Mouse (Mus musculus): ENCODE results near the gene Git1. TPM values are rescaled to one million over a fixed set of nuclear protein-coding genes. Genes with fewer than 3 reads are reported as not detected.
A peak's percentile ranks its signal among the peaks of the same experiment; 100 is the strongest.
"Not testable (repeated sequence)": the region's sequence is repeated elsewhere in the genome, so short reads cannot be mapped to it uniquely, and the experiment has no call there.

The Git1 gene
- polyA plus RNA-seq, 1 experiment, result 16.1 TPM

GRCm38 (mm10) chr11:77515637-77516552 is 22.5 kb downstream of the Git1 start, which contains the start of gene Trp53i13:
Gene Trp53i13, minus strand, starts transcription at chr11:77515980.
- TF ChIP-seq POLR2A (IDR thresholded peaks at IDR 0.05; ENCODE audit: borderline replicate concordance, control insufficient read depth, low read depth, low read length) (peak; percentile 13; the same call in 1 of the 2 replicates), CTCF (IDR thresholded peaks at IDR 0.05; ENCODE audit: control insufficient read depth, insufficient read depth, low read length) (no peak)
- Histone ChIP-seq H3K27ac (ENCODE audit: control insufficient read depth, insufficient read depth, low read depth, low read length, poor library complexity) (peak within 1 kb of the TSS; percentile 79), H3K4me3 (replicated peaks; ENCODE audit: control insufficient read depth, low read depth, low read length) (peak within 1 kb of the TSS; percentile 59), H3K4me1 (ENCODE audit: control insufficient read depth, insufficient read depth, low read length) (peaks cover 11% of the 10 kb centered on the region)
- WGBS, result 8% methylated on average over 39 of the region's 39 CpGs

- TF ChIP-seq CTCF (IDR thresholded peaks at IDR 0.05; ENCODE audit: control insufficient read depth, insufficient read depth, low read length), result no peak
- TF ChIP-seq POLR2A (IDR thresholded peaks at IDR 0.05; ENCODE audit: borderline replicate concordance, control insufficient read depth, low read depth, low read length), result no peak
- 82% methylated on average over 5 of the region's 5 CpGs for WGBS
- H3K27ac ChIP-seq (ENCODE audit: control insufficient read depth, insufficient read depth, low read depth, low read length, poor library complexity), result no peak overlapping the region
- peaks cover 11% of the 10 kb centered on the region for H3K4me1 ChIP-seq (ENCODE audit: control insufficient read depth, insufficient read depth, low read length)
- no peak overlapping the region for H3K4me3 ChIP-seq (replicated peaks; ENCODE audit: control insufficient read depth, low read depth, low read length)
These were observed 23.4 kb downstream of the Git1 start for GRCm38 (mm10) chr11:77516553-77517425.

- 35% methylated on average over 27 of the region's 27 CpGs for WGBS
- TF ChIP-seq CTCF (IDR thresholded peaks at IDR 0.05; ENCODE audit: control insufficient read depth, insufficient read depth, low read length) (no peak), POLR2A (IDR thresholded peaks at IDR 0.05; ENCODE audit: borderline replicate concordance, control insufficient read depth, low read depth, low read length) (no peak)
- peak overlapping the region; percentile 85 for H3K27ac ChIP-seq (ENCODE audit: control insufficient read depth, insufficient read depth, low read depth, low read length, poor library complexity)
- peaks cover 10% of the 10 kb centered on the region for H3K4me1 ChIP-seq (ENCODE audit: control insufficient read depth, insufficient read depth, low read length)
- no peak overlapping the region for H3K4me3 ChIP-seq (replicated peaks; ENCODE audit: control insufficient read depth, low read depth, low read length)
These were observed 24.9 kb downstream of the Git1 start for GRCm38 (mm10) chr11:77518051-77518798.

GRCm38 (mm10) chr11:77519043-77519442 is 25.7 kb downstream of the Git1 start, which contains the start of gene Gm10392:
Gene Gm10392, minus strand, starts transcription at chr11:77519198.
- peaks cover 10% of the 10 kb centered on the region for H3K4me1 ChIP-seq (ENCODE audit: control insufficient read depth, insufficient read depth, low read length)
- 1% methylated on average over 5 of the region's 5 CpGs for WGBS
- H3K27ac ChIP-seq (ENCODE audit: control insufficient read depth, insufficient read depth, low read depth, low read length, poor library complexity), result peak within 1 kb of the TSS; percentile 85
- TF ChIP-seq CTCF (IDR thresholded peaks at IDR 0.05; ENCODE audit: control insufficient read depth, insufficient read depth, low read length) (no peak), POLR2A (IDR thresholded peaks at IDR 0.05; ENCODE audit: borderline replicate concordance, control insufficient read depth, low read depth, low read length) (peak; percentile 52; the same call in 1 of the 2 replicates)
- no peak within 1 kb of the TSS for H3K4me3 ChIP-seq (replicated peaks; ENCODE audit: control insufficient read depth, low read depth, low read length)

- no peak for TF ChIP-seq CTCF (IDR thresholded peaks at IDR 0.05; ENCODE audit: control insufficient read depth, insufficient read depth, low read length)
- TF ChIP-seq POLR2A (IDR thresholded peaks at IDR 0.05; ENCODE audit: borderline replicate concordance, control insufficient read depth, low read depth, low read length), result no peak
- Histone ChIP-seq H3K27ac (ENCODE audit: control insufficient read depth, insufficient read depth, low read depth, low read length, poor library complexity) (peak overlapping the region; percentile 3; the same call in 1 of the 2 replicates), H3K4me1 (ENCODE audit: control insufficient read depth, insufficient read depth, low read length) (peaks cover 7% of the 10 kb centered on the region), H3K4me3 (replicated peaks; ENCODE audit: control insufficient read depth, low read depth, low read length) (no peak overlapping the region)
- 16% methylated on average over 5 of the region's 5 CpGs for WGBS
These were observed 27.5 kb downstream of the Git1 start for GRCm38 (mm10) chr11:77520601-77521529.

GRCm38 (mm10) chr11:77525804-77526486 is 32.6 kb downstream of the Git1 start:
- no peaks in the 10 kb centered on the region for H3K4me1 ChIP-seq (ENCODE audit: control insufficient read depth, insufficient read depth, low read length)
- no peak overlapping the region for H3K27ac ChIP-seq (ENCODE audit: control insufficient read depth, insufficient read depth, low read depth, low read length, poor library complexity)
- TF ChIP-seq CTCF (IDR thresholded peaks at IDR 0.05; ENCODE audit: control insufficient read depth, insufficient read depth, low read length) (no peak), POLR2A (IDR thresholded peaks at IDR 0.05; ENCODE audit: borderline replicate concordance, control insufficient read depth, low read depth, low read length) (no peak)
- no peak overlapping the region for H3K4me3 ChIP-seq (replicated peaks; ENCODE audit: control insufficient read depth, low read depth, low read length)
- WGBS, result 78% methylated on average over 3 of the region's 3 CpGs

GRCm38 (mm10) chr11:77528420-77528819 is 35.1 kb downstream of the Git1 start:
- H3K4me1 ChIP-seq (ENCODE audit: control insufficient read depth, insufficient read depth, low read length); H3K27ac ChIP-seq (ENCODE audit: control insufficient read depth, insufficient read depth, low read depth, low read length, poor library complexity); H3K4me3 ChIP-seq (replicated peaks; ENCODE audit: control insufficient read depth, low read depth, low read length): not testable (repeated sequence)
- WGBS, result 85% methylated on average over 3 of the region's 3 CpGs

All from bone marrow, adult 2 months (tissue).